In genomic region chr1:191808688-191809223, GRCm38 (mm10) we compare ENCODE assay signal across 8 mouse cellular contexts. TPM values are rescaled to one million over a fixed set of nuclear protein-coding genes. Genes with fewer than 3 reads are reported as not detected.
A peak's percentile ranks its signal among the peaks of the same experiment; 100 is the strongest.
DNase-seq lines count a peak whose midpoint lies in the region; ATAC-seq and TF ChIP-seq lines count a peak whose summit lies in the region.

No protein-coding gene starts in this region.

- H3K9me3 ChIP-seq in midbrain, embryonic 15.5 days, result no peaks in the 10 kb centered on the region

- H3K4me3 ChIP-seq in midbrain, embryonic 15.5 days, result no peak overlapping the region

- H3K36me3 ChIP-seq in midbrain, embryonic 15.5 days (replicated peaks), result no peaks in the 10 kb centered on the region

- no peaks in the 10 kb centered on the region for H3K4me1 ChIP-seq in midbrain, embryonic 15.5 days

- H3K9ac ChIP-seq in midbrain, embryonic 15.5 days, result no peak overlapping the region

- H3K27ac ChIP-seq in midbrain, embryonic 15.5 days, result no peak overlapping the region

- no peak for TF ChIP-seq CTCF in brain, embryonic 14.5 days (IDR thresholded peaks at IDR 0.05; ENCODE audit: borderline replicate concordance, extremely low read depth, insufficient read depth, insufficient read length)

- no peak overlapping the region for H3K4me2 ChIP-seq in midbrain, embryonic 15.5 days

- peak; percentile 95 for ATAC-seq in midbrain, embryonic 15.5 days (replicated peaks)

- no peak for TF ChIP-seq POLR2A in brain, embryonic 14.5 days (IDR thresholded peaks at IDR 0.05; ENCODE audit: borderline replicate concordance, extremely low read depth, insufficient read depth, insufficient read length, poor library complexity, severe bottlenecking)

- 56% methylated on average over 12 of the region's 12 CpGs for WGBS in midbrain, embryonic 15.5 days

- H3K27me3 ChIP-seq in midbrain, embryonic 15.5 days (replicated peaks), result no peaks in the 10 kb centered on the region

- peak; percentile 51 for DNase-seq in layer of hippocampus, adult 11-12 months (ENCODE audit: low spot score)
- DNase-seq in layer of hippocampus, adult 9-10 months (ENCODE audit: low spot score), result no peak
- peak; percentile 96 for DNase-seq in brain, embryonic 14.5 days (ENCODE audit: low read depth)
- peak; percentile 88 to 89 for DNase-seq in cerebellum, postnatal 36 days
- no peak for DNase-seq in urinary bladder, postnatal 4 days (ENCODE audit: low spot score in 2 of 2)
- no peak for DNase-seq in kidney, postnatal 4 days
- no peak for DNase-seq in thymus, postnatal 4 days

RNA-seq across cellular contexts. Expression of gene Nek2, which starts 12.5 kb away (rescaled TPM):
- polyA plus RNA-seq in brain, embryonic 14.5 days (2012; rRNA removed), result 6.8 and 8.6 TPM in 2 replicates
- polyA plus RNA-seq in midbrain, embryonic 15.5 days (2015; fragmentation: Nextera tagmentation; extraction: Ambion mirVana), result 6.8 and 7.1 TPM in 2 replicates

Comparison
In these comparisons a context has a peak if more than half of its experiments do, and no peak if none do; other contexts are left out.
1. DNase-seq: peak in layer of hippocampus, adult 11-12 months (single experiment), brain, embryonic 14.5 days (single experiment) and cerebellum, postnatal 36 days (2 of 2); none in layer of hippocampus, adult 9-10 months (single experiment), urinary bladder, postnatal 4 days (0 of 2), kidney, postnatal 4 days (0 of 2) and thymus, postnatal 4 days (single experiment).